Mouse (Mus musculus): ENCODE measurements around the gene Agap1. TPM values are rescaled to one million over a fixed set of nuclear protein-coding genes. Genes with fewer than 3 reads are reported as not detected.

Gene Agap1
- polyA plus RNA-seq, 1 experiment from 2014 or later = 8.8 TPM

DNA sequence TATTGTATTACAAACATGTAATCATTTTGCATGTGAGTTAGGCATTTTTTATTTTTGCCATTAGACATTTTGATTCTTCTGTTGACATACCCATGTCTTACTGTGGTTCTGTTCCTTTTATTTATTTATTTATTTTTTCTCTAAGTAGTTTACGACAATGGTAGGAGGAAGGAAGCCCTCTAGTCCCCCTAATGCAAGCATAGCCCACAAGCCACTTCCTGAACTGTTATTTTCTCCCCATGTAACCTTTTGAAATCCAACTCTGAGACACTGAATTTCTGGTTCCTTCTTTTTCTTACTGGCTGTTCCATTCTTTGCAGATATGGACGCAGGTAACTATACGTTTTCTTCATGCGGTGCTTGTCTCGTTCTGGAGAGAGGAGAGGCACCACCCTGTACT is 155.4 kb downstream of the Agap1 start:
- WGBS (ENCODE audit: missing documents) = 8% methylated on average over 5 of the region's 5 CpGs
- no peaks in the 10 kb centered on the region for H3K36me3 ChIP-seq (ENCODE audit: inconsistent target)
- H3K27ac ChIP-seq = no peak overlapping the region
- no peaks in the 10 kb centered on the region for H3K79me2 ChIP-seq (ENCODE audit: inconsistent target)
- H3K4me3 ChIP-seq (ENCODE audit: inconsistent target) = no peak overlapping the region

DNA sequence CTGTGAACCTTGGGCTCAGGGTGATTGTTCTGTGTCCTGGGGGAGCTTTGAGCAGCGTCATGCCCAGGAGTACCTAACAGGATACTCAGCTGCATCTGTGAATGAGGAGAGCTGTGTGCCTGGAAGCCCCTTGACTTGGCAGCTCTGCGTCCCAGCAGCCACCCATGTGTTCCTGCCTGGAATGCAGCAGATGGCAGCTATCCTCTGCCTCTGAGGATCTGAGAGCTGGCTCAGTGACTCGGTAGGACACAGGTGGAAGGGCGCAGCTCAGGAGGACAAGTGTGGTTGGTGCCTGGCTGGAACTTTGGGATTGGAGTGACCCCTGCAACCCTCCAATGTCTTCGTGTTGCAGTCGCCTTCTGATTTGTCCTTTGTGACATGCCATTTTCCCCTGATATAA is 156.9 kb downstream of the Agap1 start:
- no peak overlapping the region for H3K27ac ChIP-seq
- H3K36me3 ChIP-seq (ENCODE audit: inconsistent target) = no peaks in the 10 kb centered on the region
- H3K79me2 ChIP-seq (ENCODE audit: inconsistent target) = no peaks in the 10 kb centered on the region
- WGBS (ENCODE audit: missing documents) = 92% methylated on average over 6 of the region's 6 CpGs
- no peak overlapping the region for H3K4me3 ChIP-seq (ENCODE audit: inconsistent target)

DNA sequence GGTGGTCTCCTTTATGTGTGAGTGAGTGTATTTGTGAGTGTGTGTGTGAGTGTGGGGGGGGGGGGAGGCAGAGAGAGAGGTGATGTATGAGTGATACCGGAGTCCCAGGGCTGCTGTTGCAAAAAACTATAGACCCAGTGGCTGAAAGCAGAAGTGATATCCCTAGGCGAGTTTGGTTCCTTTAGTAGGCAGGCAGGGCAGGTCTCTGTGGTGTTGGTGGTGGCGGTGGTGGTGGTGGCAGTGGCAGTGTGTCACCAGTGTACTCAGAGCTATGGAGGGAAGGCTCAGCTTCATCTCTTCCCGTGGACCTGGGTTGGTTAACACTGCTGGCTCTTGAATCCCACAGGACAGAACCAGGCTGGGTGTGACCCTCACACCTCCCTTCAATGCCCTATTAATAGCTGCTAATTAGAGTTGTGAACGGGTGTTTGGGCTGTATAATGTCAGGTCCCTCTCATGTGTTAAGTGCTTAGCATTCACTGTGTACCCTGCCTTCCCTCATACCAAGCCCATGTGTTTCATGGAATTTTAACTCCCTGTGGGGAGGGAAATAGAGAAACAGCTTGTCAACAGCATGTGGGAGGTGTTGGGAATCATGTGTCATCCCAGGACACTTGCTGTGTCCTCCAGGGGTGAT is 158.7 kb downstream of the Agap1 start:
- Histone ChIP-seq H3K4me3 (ENCODE audit: inconsistent target) (no peak overlapping the region), H3K27ac (no peak overlapping the region), H3K79me2 (ENCODE audit: inconsistent target) (no peaks in the 10 kb centered on the region), H3K36me3 (ENCODE audit: inconsistent target) (no peaks in the 10 kb centered on the region)
- WGBS (ENCODE audit: missing documents) = 17% methylated on average over 5 of the region's 5 CpGs

DNA sequence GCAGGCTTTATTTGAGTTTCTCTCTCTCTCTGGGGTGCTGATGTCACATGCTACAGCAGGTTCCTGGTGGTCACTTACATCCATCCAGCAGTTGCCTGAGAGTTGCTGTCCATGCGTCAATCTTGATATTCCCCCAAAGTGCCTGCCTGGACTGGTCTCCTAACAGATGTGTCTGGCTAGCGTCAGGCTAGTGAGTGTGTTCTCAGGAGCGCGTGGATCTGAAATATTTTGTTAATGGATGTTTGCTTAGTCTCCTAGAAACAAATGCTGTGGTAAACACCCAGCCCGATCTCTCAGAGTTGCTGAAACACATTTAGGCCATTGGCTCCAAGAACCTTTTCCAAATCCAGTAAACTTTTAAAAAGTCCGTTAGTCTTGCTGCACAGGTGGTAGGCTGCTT is 161.9 kb downstream of the Agap1 start:
- no peaks in the 10 kb centered on the region for H3K79me2 ChIP-seq (ENCODE audit: inconsistent target)
- 97% methylated on average over 6 of the region's 6 CpGs for WGBS (ENCODE audit: missing documents)

DNA sequence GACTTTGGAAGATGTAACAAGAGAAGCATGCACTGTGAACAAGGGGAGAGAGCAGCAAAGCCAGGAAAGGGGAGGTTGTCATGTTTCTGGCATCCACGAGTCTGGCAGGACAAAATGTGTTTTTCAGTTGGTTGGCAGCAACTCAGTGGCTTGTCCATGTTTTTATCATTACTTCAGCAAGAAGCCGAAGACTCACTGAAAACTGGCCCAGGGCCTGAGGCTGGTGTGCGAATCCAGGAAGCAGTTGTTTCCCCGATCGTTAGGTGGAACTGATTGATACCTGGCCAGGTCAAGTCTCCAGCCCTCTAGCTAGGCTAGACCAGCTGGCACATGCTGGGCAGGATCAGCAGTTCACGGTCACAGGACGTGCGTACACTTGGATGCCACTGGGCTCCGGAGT is 162.7 kb downstream of the Agap1 start:
- Histone ChIP-seq H3K4me3 (ENCODE audit: inconsistent target) (no peak overlapping the region), H3K79me2 (ENCODE audit: inconsistent target) (no peaks in the 10 kb centered on the region), H3K36me3 (ENCODE audit: inconsistent target) (no peaks in the 10 kb centered on the region), H3K27ac (no peak overlapping the region)
- WGBS (ENCODE audit: missing documents) = 94% methylated on average over 9 of the region's 9 CpGs

More for the DNA sequence above, 161.9 kb downstream of the Agap1 start:
- H3K36me3 ChIP-seq (ENCODE audit: inconsistent target) = no peaks in the 10 kb centered on the region
- no peak overlapping the region for H3K4me3 ChIP-seq (ENCODE audit: inconsistent target)
- H3K27ac ChIP-seq = no peak overlapping the region

DNA sequence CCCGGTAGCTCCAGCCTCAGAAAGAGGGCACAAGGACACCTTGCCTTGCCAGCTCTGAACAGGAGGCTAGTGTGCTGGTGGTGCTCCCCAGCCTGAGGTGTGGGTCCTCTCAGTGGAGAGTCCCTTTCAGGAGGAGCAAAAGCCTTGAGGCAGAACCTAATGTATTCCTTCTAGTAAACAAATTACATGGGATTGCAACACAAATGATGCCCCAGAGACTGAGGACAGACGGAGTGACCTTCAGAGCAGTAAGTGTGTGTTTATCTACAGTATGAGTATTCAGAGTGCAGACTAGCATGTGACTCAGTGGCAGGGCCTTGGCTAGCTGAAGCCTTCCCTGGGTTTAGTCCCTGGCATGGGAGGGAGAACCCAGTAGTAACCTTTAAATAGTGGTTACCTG is 165.4 kb downstream of the Agap1 start:
- Histone ChIP-seq H3K36me3 (ENCODE audit: inconsistent target) (no peaks in the 10 kb centered on the region), H3K4me3 (ENCODE audit: inconsistent target) (no peak overlapping the region), H3K27ac (no peak overlapping the region), H3K79me2 (ENCODE audit: inconsistent target) (no peaks in the 10 kb centered on the region)
- WGBS (ENCODE audit: missing documents) = 100% methylated on average over 2 of the region's 2 CpGs

DNA sequence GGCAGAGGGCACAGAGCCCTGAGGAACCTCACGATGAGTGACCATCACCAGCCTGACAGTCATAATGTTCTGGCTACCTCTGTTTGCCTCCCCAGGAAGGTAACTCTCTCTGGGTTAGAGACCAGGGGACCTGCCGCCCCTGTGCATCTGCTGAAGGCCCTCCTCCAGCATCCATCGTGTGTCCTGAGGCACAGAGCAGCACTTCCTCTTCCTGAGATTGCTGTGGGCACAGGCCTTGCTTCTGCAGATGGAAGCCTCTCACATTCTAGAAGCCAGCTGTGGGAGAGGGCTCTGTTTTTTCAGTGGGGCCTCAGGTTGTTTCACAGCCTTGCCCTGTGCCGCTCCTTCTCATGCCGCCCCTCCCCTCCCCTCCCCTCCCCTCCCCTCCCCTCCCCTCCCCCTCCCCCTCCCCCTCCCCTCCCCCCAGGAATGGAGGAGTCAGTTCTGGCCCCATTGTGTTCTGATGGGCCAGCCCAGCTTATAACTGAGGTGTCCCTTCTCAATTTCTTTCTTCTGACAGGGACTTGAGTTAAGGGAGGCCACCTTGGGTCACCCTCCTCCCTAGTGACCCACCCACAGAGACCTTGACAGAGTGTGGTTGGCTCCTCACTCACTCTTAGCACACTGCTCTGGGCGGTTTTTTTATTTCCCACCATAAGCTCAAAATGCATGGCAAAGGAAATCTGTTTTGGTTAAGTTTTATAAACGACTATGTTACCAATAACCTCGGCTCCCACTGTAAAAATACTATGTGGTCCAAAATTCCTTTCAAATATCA is 166.6 kb downstream of the Agap1 start:
- WGBS (ENCODE audit: missing documents) = 51% methylated on average over 6 of the region's 8 CpGs
- no peaks in the 10 kb centered on the region for H3K79me2 ChIP-seq (ENCODE audit: inconsistent target)
- no peaks in the 10 kb centered on the region for H3K36me3 ChIP-seq (ENCODE audit: inconsistent target)
- H3K4me3 ChIP-seq (ENCODE audit: inconsistent target) = no peak overlapping the region
- H3K27ac ChIP-seq = no peak overlapping the region

DNA sequence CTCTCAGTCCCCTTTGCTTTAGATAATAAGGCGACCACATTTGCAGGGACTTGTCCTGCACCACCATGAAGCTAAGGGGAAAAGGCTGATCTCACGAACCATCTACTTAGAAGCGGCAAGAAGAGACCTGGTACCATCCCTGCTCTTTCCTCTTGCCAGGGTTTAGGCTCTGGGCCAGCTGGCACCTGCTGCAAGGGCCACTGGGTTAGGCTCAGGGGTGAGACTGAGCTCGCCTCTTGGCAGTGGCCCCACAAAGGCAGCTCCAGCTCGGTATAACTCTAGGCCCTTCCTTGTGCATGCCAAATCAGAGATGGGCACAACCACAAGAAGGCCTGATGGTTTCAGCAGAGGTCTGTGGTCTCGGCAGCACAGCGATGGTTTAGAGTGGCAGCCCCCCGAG is 167.3 kb downstream of the Agap1 start:
- 72% methylated on average over 8 of the region's 8 CpGs for WGBS (ENCODE audit: missing documents)
- Histone ChIP-seq H3K36me3 (ENCODE audit: inconsistent target) (no peaks in the 10 kb centered on the region), H3K27ac (no peak overlapping the region), H3K79me2 (ENCODE audit: inconsistent target) (no peaks in the 10 kb centered on the region), H3K4me3 (ENCODE audit: inconsistent target) (no peak overlapping the region)

DNA sequence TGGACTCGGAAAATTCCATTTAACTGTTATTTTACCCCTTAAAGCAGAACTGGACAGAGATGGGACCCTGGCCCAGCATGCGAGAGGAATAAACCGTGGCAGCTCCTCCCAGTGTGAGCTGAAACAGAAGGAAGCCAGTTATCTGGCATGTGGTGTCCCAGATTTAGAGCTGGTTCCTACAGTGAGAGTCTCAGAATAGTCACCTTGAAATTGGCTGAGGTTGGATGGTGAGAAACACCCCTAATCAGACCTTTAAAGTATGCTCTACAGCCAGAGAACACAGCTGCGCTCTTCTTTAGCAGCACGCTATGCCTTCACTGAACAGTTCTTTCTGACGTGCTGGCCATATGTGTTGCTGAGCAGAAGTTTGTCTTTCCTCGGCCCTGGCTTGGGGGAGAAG is 168.2 kb downstream of the Agap1 start:
- no peaks in the 10 kb centered on the region for H3K36me3 ChIP-seq (ENCODE audit: inconsistent target)
- no peak overlapping the region for H3K27ac ChIP-seq
- H3K4me3 ChIP-seq (ENCODE audit: inconsistent target) = no peak overlapping the region
- 97% methylated on average over 7 of the region's 7 CpGs for WGBS (ENCODE audit: missing documents)
- no peaks in the 10 kb centered on the region for H3K79me2 ChIP-seq (ENCODE audit: inconsistent target)

DNA sequence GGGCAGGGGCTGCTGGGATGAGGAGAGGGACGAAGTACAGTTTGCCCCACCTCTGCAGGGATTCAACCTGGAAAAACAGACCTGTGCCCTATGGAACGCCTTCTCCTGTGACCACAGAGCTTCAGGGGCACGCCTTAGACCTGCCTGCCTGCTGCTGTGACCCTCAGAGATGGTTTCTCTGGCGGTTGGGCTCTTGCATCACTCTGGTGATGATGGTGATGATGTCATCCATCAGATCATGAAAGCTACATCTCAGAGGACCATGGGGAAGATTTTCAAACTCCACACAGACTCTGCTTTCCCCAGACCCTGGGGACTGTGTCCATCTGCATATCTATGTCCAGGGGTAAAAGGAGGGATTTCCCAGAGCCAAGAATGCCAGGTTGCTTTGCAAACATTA is 170.7 kb downstream of the Agap1 start:
- Histone ChIP-seq H3K4me3 (ENCODE audit: inconsistent target) (no peak overlapping the region), H3K79me2 (ENCODE audit: inconsistent target) (no peaks in the 10 kb centered on the region), H3K36me3 (ENCODE audit: inconsistent target) (no peaks in the 10 kb centered on the region), H3K27ac (no peak overlapping the region)
- WGBS (ENCODE audit: missing documents) = 75% methylated on average over 4 of the region's 4 CpGs

DNA sequence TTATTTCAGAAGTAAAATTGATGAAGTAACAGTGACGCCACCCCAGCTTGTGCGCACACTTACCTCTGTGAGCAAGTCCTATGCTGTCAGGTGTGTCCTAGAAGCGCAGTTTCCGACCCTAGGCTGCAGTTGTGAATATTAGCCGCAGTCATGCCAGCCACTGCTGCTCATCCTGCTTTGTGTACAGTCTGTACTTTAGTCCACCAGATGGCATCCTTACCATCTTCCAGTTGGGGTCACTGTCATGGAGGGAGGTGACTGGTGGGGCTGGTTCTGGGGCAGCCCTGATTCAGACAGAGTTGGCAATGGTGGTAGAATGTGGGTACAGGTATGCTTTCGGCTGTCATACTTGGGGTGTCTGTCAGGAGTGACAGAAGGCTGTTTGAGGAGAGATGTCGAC is 171.4 kb downstream of the Agap1 start:
- no peak overlapping the region for H3K27ac ChIP-seq
- WGBS (ENCODE audit: missing documents) = 97% methylated on average over 7 of the region's 7 CpGs
- H3K4me3 ChIP-seq (ENCODE audit: inconsistent target) = no peak overlapping the region
- no peaks in the 10 kb centered on the region for H3K79me2 ChIP-seq (ENCODE audit: inconsistent target)
- H3K36me3 ChIP-seq (ENCODE audit: inconsistent target) = no peaks in the 10 kb centered on the region

DNA sequence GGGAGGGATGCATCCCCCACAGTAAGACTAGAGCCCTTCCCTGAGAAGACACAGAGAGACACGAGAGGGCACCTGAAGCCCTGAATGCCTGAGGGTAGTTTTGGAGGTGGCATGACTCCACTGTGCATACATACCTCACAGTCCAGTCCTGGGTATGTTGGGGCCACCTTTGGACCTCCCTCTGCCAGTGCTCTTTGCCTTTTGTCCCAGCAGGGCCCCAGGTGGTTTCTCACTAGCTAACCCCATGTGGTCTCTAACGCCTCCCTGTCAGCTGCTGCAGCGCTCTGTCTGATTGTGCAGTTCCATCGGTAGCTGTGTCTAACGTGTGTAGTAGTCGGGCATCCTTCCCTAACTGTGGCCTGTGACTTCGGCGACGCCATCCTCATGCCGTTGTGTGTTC is 172.3 kb downstream of the Agap1 start:
- Histone ChIP-seq H3K36me3 (ENCODE audit: inconsistent target) (no peaks in the 10 kb centered on the region), H3K4me3 (ENCODE audit: inconsistent target) (no peak overlapping the region), H3K79me2 (ENCODE audit: inconsistent target) (no peaks in the 10 kb centered on the region), H3K27ac (no peak overlapping the region)
- WGBS (ENCODE audit: missing documents) = 87% methylated on average over 10 of the region's 10 CpGs

DNA sequence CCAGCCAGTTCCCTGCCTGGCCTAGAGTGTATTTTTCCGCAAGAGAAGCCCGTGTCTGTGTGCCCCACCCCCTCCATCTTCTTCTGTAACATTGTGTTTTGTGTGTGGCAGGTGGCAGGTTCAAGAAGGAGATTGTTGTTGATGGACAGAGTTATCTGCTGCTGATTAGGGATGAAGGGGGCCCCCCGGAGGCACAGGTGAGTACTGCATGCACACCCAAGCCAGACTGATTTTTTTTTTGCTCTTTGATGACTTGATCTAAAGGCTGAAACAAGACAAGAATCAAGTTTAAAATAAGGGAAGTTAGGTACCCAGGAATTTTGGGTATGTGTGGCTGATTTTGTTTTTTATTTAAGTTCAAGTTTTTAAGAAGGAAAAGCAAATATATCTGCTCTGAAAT is 173.0 kb downstream of the Agap1 start:
- Histone ChIP-seq H3K4me3 (ENCODE audit: inconsistent target) (no peak overlapping the region), H3K27ac (no peak overlapping the region), H3K79me2 (ENCODE audit: inconsistent target) (no peaks in the 10 kb centered on the region), H3K36me3 (ENCODE audit: inconsistent target) (no peaks in the 10 kb centered on the region)
- 73% methylated on average over 3 of the region's 3 CpGs for WGBS (ENCODE audit: missing documents)

DNA sequence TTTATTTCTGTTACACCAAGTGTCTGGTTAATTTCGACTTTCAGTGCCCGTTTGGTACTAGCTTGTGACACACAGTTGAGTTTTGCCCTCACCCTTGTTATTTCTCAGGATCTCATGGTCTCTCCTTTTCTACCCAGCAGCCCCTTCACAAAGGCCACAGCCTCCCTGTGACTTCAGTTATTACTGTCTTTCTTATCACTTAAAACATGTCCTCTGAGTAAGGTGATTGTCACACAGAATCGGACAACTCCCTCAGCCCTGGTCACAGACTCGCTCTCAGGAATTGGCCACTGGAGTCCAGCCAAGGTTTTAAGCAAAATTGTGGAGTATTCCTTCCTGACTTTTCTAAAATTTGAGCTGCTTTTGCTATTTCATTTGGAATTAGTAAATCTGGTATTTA is 176.2 kb downstream of the Agap1 start:
- H3K4me3 ChIP-seq (ENCODE audit: inconsistent target) = no peak overlapping the region
- H3K27ac ChIP-seq = no peak overlapping the region
- H3K79me2 ChIP-seq (ENCODE audit: inconsistent target) = no peaks in the 10 kb centered on the region
- 96% methylated on average over 4 of the region's 4 CpGs for WGBS (ENCODE audit: missing documents)
- H3K36me3 ChIP-seq (ENCODE audit: inconsistent target) = no peaks in the 10 kb centered on the region

DNA sequence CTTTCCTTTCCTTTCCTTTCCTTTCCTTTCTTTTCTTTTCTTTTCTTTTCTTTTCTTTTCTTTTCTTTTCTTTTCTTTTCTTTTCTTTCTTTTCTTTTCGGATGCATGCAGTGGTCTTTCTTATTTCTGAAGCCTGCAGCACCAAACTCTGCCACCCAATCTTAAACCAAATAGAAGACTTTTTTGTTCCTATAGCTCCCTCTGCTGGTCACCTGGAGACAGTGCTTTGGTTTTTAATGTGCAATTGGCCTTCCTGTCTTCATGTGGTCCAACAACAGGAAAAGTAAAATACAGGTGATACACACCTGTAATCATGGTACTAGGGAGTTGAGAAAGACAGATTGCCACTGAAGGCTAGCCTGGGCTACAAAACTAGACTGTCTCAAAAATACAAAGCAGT is 177.1 kb downstream of the Agap1 start:
- no peaks in the 10 kb centered on the region for H3K79me2 ChIP-seq (ENCODE audit: inconsistent target)
- H3K36me3 ChIP-seq (ENCODE audit: inconsistent target) = no peaks in the 10 kb centered on the region
- WGBS (ENCODE audit: missing documents) = 0% methylated on average over 1 of the region's 1 CpGs
- no peak overlapping the region for H3K4me3 ChIP-seq (ENCODE audit: inconsistent target)
- H3K27ac ChIP-seq = no peak overlapping the region

DNA sequence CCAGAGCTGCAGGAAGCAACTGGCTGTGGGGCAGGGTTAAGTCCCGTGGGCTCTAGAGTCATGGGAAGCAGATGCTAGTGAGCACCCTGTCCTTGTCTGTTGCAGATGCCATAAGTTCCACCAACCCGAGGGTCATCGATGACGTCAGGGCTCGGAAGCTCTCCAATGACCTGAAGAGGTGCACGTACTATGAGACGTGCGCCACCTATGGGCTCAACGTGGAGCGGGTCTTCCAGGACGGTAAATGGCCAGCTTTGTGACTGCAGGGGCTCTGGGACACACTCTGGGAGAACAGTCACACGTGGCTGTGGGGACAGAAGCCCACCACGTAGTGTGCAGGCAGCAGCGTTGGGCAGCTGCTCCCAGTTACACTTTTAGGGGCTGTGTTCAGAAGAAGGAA is 179.4 kb downstream of the Agap1 start:
- Histone ChIP-seq H3K4me3 (ENCODE audit: inconsistent target) (no peak overlapping the region), H3K79me2 (ENCODE audit: inconsistent target) (no peaks in the 10 kb centered on the region), H3K27ac (no peak overlapping the region), H3K36me3 (ENCODE audit: inconsistent target) (no peaks in the 10 kb centered on the region)
- WGBS (ENCODE audit: missing documents) = 88% methylated on average over 14 of the region's 14 CpGs

Measured in macrophage (primary cell).